Mouse (Mus musculus): ENCODE results near the gene Cox11.

GRCm38 (mm10) chr11:90687040-90687439 is 49.1 kb downstream of the Cox11 start:
- TF ChIP-seq CTCF (IDR thresholded peaks at IDR 0.05; ENCODE audit: insufficient read depth, low read length) (no peak), POLR2A (IDR thresholded peaks at IDR 0.05; ENCODE audit: borderline replicate concordance, extremely low read depth, low read depth, low read length) (no peak)

Measured in lung, adult 2 months (tissue).